Mouse (Mus musculus) testis, adult 2 months (tissue): ENCODE measurements around the gene Ankrd13c.

Experiments
- CTCF ChIP-seq: fragments of 200-500 bp; IDR thresholded peaks from 2 replicates; pipeline ENCODE4 v1.5.1; 2012; ENCODE audit warnings: low read depth, mild to moderate bottlenecking, inconsistent platforms, low read length, moderate library complexity; ENCODE audit not compliant: control insufficient read depth, insufficient read depth, insufficient replicate concordance
- POLR2A ChIP-seq: fragments of 200-500 bp; IDR thresholded peaks from 2 replicates; pipeline ENCODE4 v1.6.1; 2012; ENCODE audit warnings: low read depth, mild to moderate bottlenecking, inconsistent platforms, low read length, moderate library complexity; ENCODE audit not compliant: control insufficient read depth

DNA sequence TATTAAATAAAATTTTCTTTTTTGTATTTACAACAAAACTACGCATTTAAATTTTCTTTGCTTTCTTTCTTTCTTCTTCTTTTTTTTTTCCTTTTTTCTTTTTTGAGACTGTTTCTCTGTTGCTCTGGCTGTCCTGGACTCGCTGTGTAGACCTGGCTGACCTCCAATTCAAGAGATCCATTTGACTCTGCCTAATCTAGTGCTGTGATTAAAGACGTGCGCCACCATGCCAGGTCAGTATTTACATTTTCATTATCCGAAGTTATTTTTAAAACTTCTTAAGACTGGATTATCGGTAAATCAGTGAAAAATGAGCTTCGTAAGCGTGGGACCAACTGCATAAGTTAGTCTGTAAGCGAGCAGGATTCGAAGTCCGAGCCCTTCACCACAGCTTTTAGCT lies 88.8 kb downstream of the Ankrd13c start:
- TF ChIP-seq POLR2A (no peak), CTCF (no peak)
